Mouse (Mus musculus) heart, postnatal 0 days (tissue): ENCODE measurements around the gene Gm5862. TPM values are rescaled to one million over a fixed set of nuclear protein-coding genes. Genes with fewer than 3 reads are reported as not detected.
"Not testable (repeated sequence)": the region's sequence is repeated elsewhere in the genome, so short reads cannot be mapped to it uniquely, and the experiment has no call there.

ENCODE experiments used
- ATAC-seq: fragments of 200-750 bp; cut with Nextera tagmentation; 2 replicates; pipeline ENCODE4 v1.8.0; 2017; ENCODE audit warnings: low read depth, moderate number of reproducible peaks, moderate library complexity; ENCODE audit not compliant: insufficient read depth
- DNase-seq: peaks from one replicate; pipeline ENCODE4 v3.0.0-alpha.2; 2016; ENCODE audit warnings: low spot score
- H3K27ac ChIP-seq: fragments of 300-500 bp; sonication (generic); 2 replicates; pipeline ENCODE4 v1.5.1; 2014; ENCODE audit warnings: low read depth, mild to moderate bottlenecking
- H3K27me3 ChIP-seq: fragments of 300-500 bp; sonication (generic); 2 replicates; pipeline ENCODE4 v1.6.1; 2014; ENCODE audit warnings: low read length, mixed read lengths; ENCODE audit not compliant: control insufficient read depth, insufficient read depth
- H3K36me3 ChIP-seq: fragments of 300-500 bp; sonication (generic); replicated peaks from 2 replicates; pipeline ENCODE4 v1.6.1; 2014; ENCODE audit warnings: low read length, mixed read lengths; ENCODE audit not compliant: control insufficient read depth, insufficient read depth
- H3K4me1 ChIP-seq: fragments of 300-500 bp; sonication (generic); 2 replicates; pipeline ENCODE4 v1.6.1; 2014; ENCODE audit warnings: antibody characterized with exemption; ENCODE audit not compliant: control insufficient read depth, insufficient read depth
- H3K4me2 ChIP-seq: fragments of 300-500 bp; sonication (generic); 2 replicates; pipeline ENCODE4 v1.6.1; 2014; ENCODE audit warnings: low read depth, mild to moderate bottlenecking, low read length, moderate library complexity
- H3K4me3 ChIP-seq: fragments of 300-500 bp; sonication (generic); 2 replicates; pipeline ENCODE4 v1.5.1; 2014; ENCODE audit warnings: low read depth, low read length
- H3K9ac ChIP-seq: fragments of 300-500 bp; sonication (generic); replicated peaks from 2 replicates; pipeline ENCODE4 v1.6.1; 2014; ENCODE audit warnings: low read depth, low read length, mixed read lengths
- H3K9me3 ChIP-seq: fragments of 300-500 bp; sonication (generic); replicated peaks from 2 replicates; pipeline ENCODE4 v1.6.1; 2016; ENCODE audit warnings: low read length; ENCODE audit not compliant: control insufficient read depth
- WGBS: fragments of 180-500 bp; shearing (Covaris S2); extraction: QIAGEN DNeasy Blood & Tissue Kit; methylation state at CpG from one replicate; pipeline ENCODE4 v1.1.7; 2014; 5-methylcytosine and 5-hydroxymethylcytosine counted together
- polyA plus RNA-seq: library from polyadenylated mRNA; unstranded; fragments of >200 nt; fragmentation: Nextera tagmentation; extraction: Ambion mirVana; gene quantifications from 2 replicates; pipeline ENCODE4 v1.2.1, GENCODE M21; 2015
- total RNA-seq: library from RNA; depleted of rRNA; stranded (reverse); fragments of >200 nt; gene quantifications from 2 replicates; pipeline ENCODE4 v1.2.3, GENCODE M21; 2014; ENCODE audit warnings: low replicate concordance; rRNA removed

Gene Gm5862
- total and polyA plus RNA-seq, 2 experiments from 2014 or later, result not detected

GRCm38 (mm10) chr5:25972563-25972962 is 50.2 kb downstream of the Gm5862 start, which contains the start of gene Gm21680:
Gene Gm21680 (minus strand): TSS chr5:25972663.
- H3K4me1 ChIP-seq, ATAC-seq, H3K4me3 ChIP-seq, DNase-seq, H3K9me3 ChIP-seq, H3K9ac ChIP-seq, H3K36me3 ChIP-seq, H3K4me2 ChIP-seq, H3K27ac ChIP-seq, H3K27me3 ChIP-seq: not testable (repeated sequence)
- WGBS, result no CpG with 5 or more reads among the region's 2 CpGs

Other genes with a start within 250 kb of the Gm5862 start
- 0.42 TPM in 1 of 2 replicates, not detected in the other for gene Gm21663, start 80.5 kb downstream of the Gm5862 start, total RNA-seq
- gene Gm21663, start 80.5 kb downstream of the Gm5862 start, polyA plus RNA-seq, result not detected in 2 replicates
- gene Gm21671, start 68.5 kb downstream of the Gm5862 start, total RNA-seq, result not detected in 2 replicates
- not detected in 2 replicates for gene Gm21671, start 68.5 kb downstream of the Gm5862 start, polyA plus RNA-seq
- gene Gm21680, start 50.3 kb downstream of the Gm5862 start, total RNA-seq, result not detected in 2 replicates
- gene Gm21680, start 50.3 kb downstream of the Gm5862 start, polyA plus RNA-seq, result not detected in 2 replicates
- not detected in 2 replicates for gene Gm21698, start 34.3 kb downstream of the Gm5862 start, total RNA-seq
- gene Gm21698, start 34.3 kb downstream of the Gm5862 start, polyA plus RNA-seq, result 0.05 and 0.10 TPM in 2 replicates
- gene Gm1979, start 18.1 kb downstream of the Gm5862 start, total RNA-seq, result not detected in 2 replicates
- 0.05 TPM in 1 of 2 replicates, not detected in the other for gene Gm1979, start 18.1 kb downstream of the Gm5862 start, polyA plus RNA-seq
- gene Speer4a, start 16.6 kb upstream of the Gm5862 start, total RNA-seq, result not detected in 2 replicates
- gene Speer4a, start 16.6 kb upstream of the Gm5862 start, polyA plus RNA-seq, result 0.04 TPM in 1 of 2 replicates, not detected in the other
- not detected in 2 replicates for gene Gm7347, start 35.7 kb upstream of the Gm5862 start, total RNA-seq
- not detected in 2 replicates for gene Gm7347, start 35.7 kb upstream of the Gm5862 start, polyA plus RNA-seq
- not detected in 2 replicates for gene Gm10471, start 66.4 kb upstream of the Gm5862 start, total RNA-seq
- gene Gm10471, start 66.4 kb upstream of the Gm5862 start, polyA plus RNA-seq, result not detected in 2 replicates
- gene 5031410I06Rik, start 82.4 kb upstream of the Gm5862 start, total RNA-seq, result not detected in 2 replicates
- gene 5031410I06Rik, start 82.4 kb upstream of the Gm5862 start, polyA plus RNA-seq, result 0.04 TPM in 1 of 2 replicates, not detected in the other
- gene Gm10220, start 98.5 kb upstream of the Gm5862 start, total RNA-seq, result not detected in 2 replicates
- not detected in 2 replicates for gene Gm10220, start 98.5 kb upstream of the Gm5862 start, polyA plus RNA-seq
- not detected in 2 replicates for gene Gm7361, start 234.8 kb upstream of the Gm5862 start, total RNA-seq
- gene Gm7361, start 234.8 kb upstream of the Gm5862 start, polyA plus RNA-seq, result not detected in 2 replicates